Mouse (Mus musculus) adrenal gland, adult 8-10 months (tissue): ENCODE results near the gene Dmkn. TPM values are rescaled to one million over a fixed set of nuclear protein-coding genes. Genes with fewer than 3 reads are reported as not detected.
"Not testable (repeated sequence)": the region's sequence is repeated elsewhere in the genome, so short reads cannot be mapped to it uniquely, and the experiment has no call there.

Experiments
- DNase-seq: peaks from one replicate; pipeline ENCODE4 v3.0.0; 2022
- total RNA-seq, 4 experiments: library from RNA; stranded (reverse); gene quantifications; 2 replicates each; pipeline ENCODE4 v1.2.4; 2022

Dmkn gene
- total RNA-seq, 4 experiments from 2014 or later = 2.7 to 4.6 (median 4.2) TPM

DNA sequence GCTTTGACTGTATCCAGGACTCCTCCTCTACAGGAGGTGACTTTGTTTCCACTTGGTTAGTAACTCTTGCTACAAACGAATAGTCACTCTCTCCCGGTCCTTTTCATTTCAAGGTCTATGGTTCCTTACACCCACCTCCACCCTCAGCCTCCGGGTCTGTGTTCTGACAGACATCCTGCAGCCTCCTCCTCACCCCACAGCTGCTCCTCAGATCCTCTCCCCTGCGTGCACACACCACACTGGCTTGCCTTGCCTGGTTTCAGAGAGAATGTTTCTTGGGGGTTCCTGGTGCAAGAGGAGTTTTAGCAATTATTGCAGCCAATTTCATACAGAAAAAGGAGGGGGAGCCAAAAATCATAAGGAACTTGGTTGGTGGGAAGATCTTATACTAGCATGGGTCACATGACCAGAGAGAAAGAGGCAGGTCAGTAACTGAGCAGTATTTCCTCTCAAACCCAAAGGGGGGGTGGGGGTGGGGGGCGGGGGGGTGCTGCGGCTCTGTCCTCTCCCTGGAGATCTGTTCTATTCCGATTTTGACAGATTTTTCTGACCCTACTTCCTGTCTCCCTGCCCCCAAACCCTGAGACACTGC is 57.4 kb downstream of the Dmkn start:
- DNase-seq = no peak

DNA sequence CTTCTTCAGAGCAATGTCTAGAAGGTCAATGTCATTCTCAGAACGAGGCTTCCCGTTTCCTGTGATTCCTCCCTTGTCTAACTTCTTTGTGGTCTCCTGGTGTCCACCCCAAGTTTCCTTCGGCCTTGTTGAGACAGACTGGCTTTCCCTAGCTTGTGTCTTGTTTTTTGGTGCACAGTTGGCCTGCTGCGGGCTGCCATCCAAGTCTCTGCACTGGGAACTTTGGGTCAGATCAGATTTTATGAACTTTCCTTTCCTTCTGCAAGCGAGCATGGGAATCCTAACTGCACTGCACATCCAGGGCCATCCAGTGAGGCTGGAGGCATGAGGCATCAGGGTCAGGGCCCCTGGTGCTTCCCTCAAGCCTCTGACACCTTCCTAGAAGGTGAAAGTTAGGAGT is 58.0 kb downstream of the Dmkn start:
- DNase-seq = no peak

DNA sequence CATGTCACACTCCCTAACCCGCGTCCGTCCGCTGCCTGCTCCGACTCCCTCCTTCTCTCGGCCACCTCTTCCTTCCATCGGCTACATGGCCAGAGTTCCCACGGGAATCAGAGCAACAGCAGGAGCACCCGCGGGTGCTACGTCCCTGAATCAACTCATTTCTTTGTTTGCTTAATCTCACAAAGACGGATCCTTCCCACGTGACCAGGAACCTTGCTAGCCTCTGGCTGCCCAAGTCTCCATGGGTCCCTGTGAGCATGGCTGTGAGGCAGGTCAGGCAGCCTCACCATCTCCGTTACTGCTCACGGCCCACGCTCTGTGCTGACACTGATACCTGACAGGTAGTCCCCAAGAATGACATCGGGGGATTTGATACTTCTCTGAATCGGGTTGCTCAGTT is 60.1 kb downstream of the Dmkn start, which contains the start of gene Ffar2:
Gene Ffar2 (minus strand): TSS at position 101 of the 400 bp plus-strand sequence.
- no peak for DNase-seq

GRCm38 (mm10) chr7:30824306-30824705 is 60.8 kb downstream of the Dmkn start:
- DNase-seq = no peak

GRCm38 (mm10) chr7:30826660-30827059 is 63.1 kb downstream of the Dmkn start:
- no peak for DNase-seq

GRCm38 (mm10) chr7:30828871-30829270 is 65.3 kb downstream of the Dmkn start:
- DNase-seq = not testable (repeated sequence)

DNA sequence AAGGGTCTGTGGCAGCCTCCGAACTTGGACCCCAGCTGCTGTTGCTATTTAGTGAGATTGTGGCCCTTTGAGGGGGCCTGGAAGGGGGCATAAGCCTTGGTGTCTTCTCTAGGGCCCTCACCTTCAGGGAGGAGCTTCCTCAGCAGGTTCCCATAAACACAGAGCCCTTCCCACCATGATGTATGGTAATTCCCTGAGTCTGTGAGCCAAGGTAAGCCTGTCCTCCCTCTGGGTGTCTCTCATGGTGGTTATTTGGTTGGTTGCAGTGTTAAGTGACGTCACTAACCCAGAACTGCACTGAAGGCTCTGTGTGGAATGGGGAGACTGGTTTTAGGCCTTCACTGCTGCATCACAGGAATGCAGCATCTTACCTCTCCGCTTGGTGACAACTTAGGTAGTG is 65.9 kb downstream of the Dmkn start:
- DNase-seq = no peak

Other genes starting within 250 kb of the Dmkn start
- 1 to 10 TPM; 2.2 to 9.4 (median 6.4) TPM for gene Arhgap33, start 228.7 kb upstream of the Dmkn start, total RNA-seq
- 10 to 100 TPM; 23.5 to 56.3 (median 32.4) TPM for gene Hspb6, start 211.6 kb upstream of the Dmkn start, total RNA-seq
- gene Proser3, start 211.5 kb upstream of the Dmkn start, total RNA-seq = 10 to 100 TPM in 2 of 4 experiments, 1 to 10 TPM in 2; 9.1 to 13.4 (median 10.0) TPM
- gene Lin37, start 203.9 kb upstream of the Dmkn start, total RNA-seq = 10 to 100 TPM; 56.1 to 65.5 (median 61.7) TPM
- gene U2af1l4, start 200.5 kb upstream of the Dmkn start, total RNA-seq = 10 to 100 TPM; 70.4 to 83.6 (median 73.1) TPM
- 10 to 100 TPM in 1 of 4 experiments, 1 to 10 TPM in 3; 2.9 to 11.3 (median 7.4) TPM for gene Gm49396, start 200.4 kb upstream of the Dmkn start, total RNA-seq
- 100 to 1,000 TPM; 146 to 179 (median 164) TPM for gene Psenen, start 200.1 kb upstream of the Dmkn start, total RNA-seq
- gene Igflr1, start 198.3 kb upstream of the Dmkn start, total RNA-seq = 1 to 10 TPM; 2.1 to 7.9 (median 3.6) TPM
- 10 to 100 TPM; 36.8 to 65.3 (median 57.0) TPM for gene Kmt2b, start 175.0 kb upstream of the Dmkn start, total RNA-seq
- gene Zbtb32, start 164.8 kb upstream of the Dmkn start, total RNA-seq = 1 to 10 TPM in 1 of 4 experiments, under 1 TPM in 1, not detected in 2; 0.73 to 1.8 TPM
- gene Upk1a, start 150.9 kb upstream of the Dmkn start, total RNA-seq = under 1 TPM in 3 of 4 experiments, not detected in 1; 0.27 to 0.34 (median 0.31) TPM
- 1,000 to 10,000 TPM in 2 of 4 experiments, 100 to 1,000 TPM in 2; 538 to 1,102 (median 895) TPM for gene Cox6b1, start 137.6 kb upstream of the Dmkn start, total RNA-seq
- gene Etv2, start 127.9 kb upstream of the Dmkn start, total RNA-seq = not detected
- 10 to 100 TPM; 76.5 to 93.6 (median 85.1) TPM for gene Rbm42, start 113.4 kb upstream of the Dmkn start, total RNA-seq
- gene Haus5, start 98.8 kb upstream of the Dmkn start, total RNA-seq = 10 to 100 TPM in 3 of 4 experiments, 1 to 10 TPM in 1; 7.7 to 17.6 (median 12.1) TPM
- gene Pmis2, start 92.2 kb upstream of the Dmkn start, total RNA-seq = under 1 TPM in 1 of 4 experiments, not detected in 3; 0.75 TPM
- 10 to 100 TPM in 1 of 4 experiments, 1 to 10 TPM in 3; 2.5 to 12.3 (median 5.8) TPM for gene 2200002J24Rik, start 64.8 kb upstream of the Dmkn start, total RNA-seq
- 10 to 100 TPM in 2 of 4 experiments, 1 to 10 TPM in 2; 2.9 to 15.5 (median 9.4) TPM for gene Atp4a, start 51.5 kb upstream of the Dmkn start, total RNA-seq
- 100 to 1,000 TPM; 179 to 210 (median 202) TPM for gene Tmem147, start 34.2 kb upstream of the Dmkn start, total RNA-seq
- gene Gapdhs, start 20.1 kb upstream of the Dmkn start, total RNA-seq = not detected
- gene Sbsn, start 12.3 kb upstream of the Dmkn start, total RNA-seq = 100 to 1,000 TPM; 213 to 399 (median 309) TPM
- gene Krtdap, start 24.1 kb downstream of the Dmkn start, total RNA-seq = not detected
- 1 to 10 TPM; 1.6 to 9.0 (median 2.6) TPM for gene Ffar2, start 60.0 kb downstream of the Dmkn start, total RNA-seq
- gene Ffar3, start 92.4 kb downstream of the Dmkn start, total RNA-seq = 1 to 10 TPM in 1 of 4 experiments, under 1 TPM in 3; 0.35 to 1.9 (median 0.75) TPM
- not detected for gene Ffar1, start 97.8 kb downstream of the Dmkn start, total RNA-seq
- gene Cd22, start 116.6 kb downstream of the Dmkn start, total RNA-seq = 1 to 10 TPM; 1.1 to 2.3 (median 1.5) TPM
- 1 to 10 TPM in 1 of 4 experiments, under 1 TPM in 3; 0.32 to 1.3 (median 0.42) TPM for gene Mag, start 151.1 kb downstream of the Dmkn start, total RNA-seq
- 1 to 10 TPM in 3 of 4 experiments, not detected in 1; 1.3 to 4.2 (median 2.6) TPM for gene Hamp2, start 160.9 kb downstream of the Dmkn start, total RNA-seq
- gene Hamp, start 180.3 kb downstream of the Dmkn start, total RNA-seq = 10 to 100 TPM in 1 of 4 experiments, 1 to 10 TPM in 1, under 1 TPM in 1, not detected in 1; 0.99 to 15.0 (median 1.0) TPM
- 100 to 1,000 TPM; 116 to 131 (median 127) TPM for gene Usf2, start 193.0 kb downstream of the Dmkn start, total RNA-seq
- 10 to 100 TPM in 2 of 4 experiments, 1 to 10 TPM in 2; 4.1 to 36.6 (median 13.7) TPM for gene Lsr, start 209.7 kb downstream of the Dmkn start, total RNA-seq
- 1 to 10 TPM in 2 of 4 experiments, under 1 TPM in 2; 0.38 to 2.2 (median 0.84) TPM for gene Fam187b, start 210.0 kb downstream of the Dmkn start, total RNA-seq